Mouse (Mus musculus) neural tube, embryonic 14.5 days (tissue): ENCODE data around the gene Meis1. TPM values are rescaled to one million over a fixed set of nuclear protein-coding genes. Genes with fewer than 3 reads are reported as not detected.

Source experiments
- ATAC-seq: fragments of 200-750 bp; cut with Nextera tagmentation; 2 replicates; pipeline ENCODE4 v1.8.0; 2017; ENCODE audit warnings: low read depth, mild to moderate bottlenecking, moderate TSS enrichment, moderate library complexity
- H3K27ac ChIP-seq: fragments of 300-500 bp; sonication (generic); 2 replicates; pipeline ENCODE4 v1.5.1; 2014; ENCODE audit warnings: low read depth, mild to moderate bottlenecking, control low read depth, low read length, moderate library complexity, mixed read lengths
- H3K27me3 ChIP-seq: fragments of 300-500 bp; sonication (generic); 2 replicates; pipeline ENCODE4 v1.6.1; 2014; ENCODE audit warnings: low read length; ENCODE audit not compliant: control insufficient read depth, insufficient read depth
- H3K36me3 ChIP-seq: fragments of 300-500 bp; sonication (generic); 2 replicates; pipeline ENCODE4 v1.6.1; 2014; ENCODE audit warnings: low read length, mixed read lengths; ENCODE audit not compliant: control insufficient read depth, insufficient read depth
- H3K4me1 ChIP-seq: fragments of 300-500 bp; sonication (generic); 2 replicates; pipeline ENCODE4 v1.6.1; 2014; ENCODE audit warnings: low read length; ENCODE audit not compliant: control insufficient read depth, insufficient read depth
- H3K4me2 ChIP-seq: fragments of 300-500 bp; sonication (generic); 2 replicates; pipeline ENCODE4 v1.6.1; 2014; ENCODE audit warnings: mild to moderate bottlenecking, low read depth, low read length, control low read depth
- H3K4me3 ChIP-seq: fragments of 300-500 bp; sonication (generic); 2 replicates; pipeline ENCODE4 v1.5.1; 2014; ENCODE audit warnings: low read depth, low read length, control low read depth, mixed read lengths
- H3K9ac ChIP-seq: fragments of 300-500 bp; sonication (generic); replicated peaks from 2 replicates; pipeline ENCODE4 v1.6.1; 2014; ENCODE audit warnings: low read depth, mild to moderate bottlenecking, control low read depth, low read length, mixed read lengths
- H3K9me3 ChIP-seq: fragments of 300-500 bp; sonication (generic); 2 replicates; pipeline ENCODE4 v1.6.1; 2016; ENCODE audit warnings: low read length; ENCODE audit not compliant: control insufficient read depth
- WGBS: fragments of 180-500 bp; shearing (Covaris S2); extraction: QIAGEN DNeasy Blood & Tissue Kit; methylation state at CpG from one replicate; pipeline ENCODE4 v1.1.7; 2014; 5-methylcytosine and 5-hydroxymethylcytosine counted together
- polyA plus RNA-seq: library from polyadenylated mRNA; unstranded; fragments of >200 nt; fragmentation: Nextera tagmentation; extraction: Ambion mirVana; gene quantifications from 2 replicates; pipeline ENCODE4 v1.2.1, GENCODE M21; 2014

The Meis1 gene
- polyA plus RNA-seq, 1 experiment from 2014 or later = 170 TPM

GRCm38 (mm10) chr11:18870121-18870931 is 148.5 kb downstream of the Meis1 start:
- peak overlapping the region; percentile 93 for H3K27ac ChIP-seq

GRCm38 (mm10) chr11:18869429-18869969 is 149.3 kb downstream of the Meis1 start:
- 15% methylated on average over 6 of the region's 6 CpGs for WGBS
- H3K4me3 ChIP-seq = no peak overlapping the region
- H3K27me3 ChIP-seq = no peaks in the 10 kb centered on the region
- H3K36me3 ChIP-seq = no peaks in the 10 kb centered on the region
- no peaks in the 10 kb centered on the region for H3K9me3 ChIP-seq
- no peak overlapping the region for H3K4me2 ChIP-seq
- H3K4me1 ChIP-seq = peaks cover 14% of the 10 kb centered on the region; the same call in 1 of the 2 replicates
- H3K9ac ChIP-seq = no peak overlapping the region
- peak overlapping the region; percentile 93 for H3K27ac ChIP-seq
- no peak for ATAC-seq

More at GRCm38 (mm10) chr11:18870121-18870931, 148.5 kb downstream of the Meis1 start:
- Histone ChIP-seq H3K9ac (no peak overlapping the region), H3K4me1 (peaks cover 19% of the 10 kb centered on the region), H3K36me3 (no peaks in the 10 kb centered on the region), H3K9me3 (no peaks in the 10 kb centered on the region), H3K27me3 (no peaks in the 10 kb centered on the region), H3K4me3 (peak overlapping the region; percentile 39; the same call in 1 of the 2 replicates), H3K4me2 (peak overlapping the region; percentile 97)
- ATAC-seq = peak; percentile 12
- WGBS = 1% methylated on average over 25 of the region's 25 CpGs

- Histone ChIP-seq H3K9ac (no peak overlapping the region), H3K27ac (no peak overlapping the region), H3K4me2 (no peak overlapping the region), H3K36me3 (no peaks in the 10 kb centered on the region), H3K9me3 (no peaks in the 10 kb centered on the region), H3K4me1 (peaks cover 7% of the 10 kb centered on the region; the same call in 1 of the 2 replicates), H3K27me3 (no peaks in the 10 kb centered on the region), H3K4me3 (no peak overlapping the region)
- ATAC-seq = no peak
- 20% methylated on average over 2 of the region's 2 CpGs for WGBS
Observed at GRCm38 (mm10) chr11:18867665-18868064, 151.1 kb downstream of the Meis1 start.

GRCm38 (mm10) chr11:18866198-18866836 is 152.5 kb downstream of the Meis1 start:
- Histone ChIP-seq H3K9me3 (no peaks in the 10 kb centered on the region), H3K4me1 (peaks cover 7% of the 10 kb centered on the region; the same call in 1 of the 2 replicates), H3K27ac (no peak overlapping the region), H3K9ac (no peak overlapping the region), H3K4me2 (no peak overlapping the region), H3K27me3 (no peaks in the 10 kb centered on the region), H3K4me3 (no peak overlapping the region), H3K36me3 (no peaks in the 10 kb centered on the region)
- WGBS = 50% methylated on average over 6 of the region's 6 CpGs
- no peak for ATAC-seq

- H3K27me3 ChIP-seq = no peaks in the 10 kb centered on the region
- H3K36me3 ChIP-seq = no peaks in the 10 kb centered on the region
- H3K4me2 ChIP-seq = no peak overlapping the region
- H3K4me1 ChIP-seq = no peaks in the 10 kb centered on the region
- no peak for ATAC-seq
- no peak overlapping the region for H3K9ac ChIP-seq
- H3K4me3 ChIP-seq = no peak overlapping the region
- H3K27ac ChIP-seq = no peak overlapping the region
- 39% methylated on average over 4 of the region's 4 CpGs for whole genome bisulfite sequencing
- no peaks in the 10 kb centered on the region for H3K9me3 ChIP-seq
Observed at GRCm38 (mm10) chr11:18850772-18851171, 168.0 kb downstream of the Meis1 start.

- H3K9ac ChIP-seq = no peak overlapping the region
- no peak overlapping the region for H3K4me3 ChIP-seq
- no peak overlapping the region for H3K27ac ChIP-seq
- ATAC-seq = no peak
- WGBS = 88% methylated on average over 3 of the region's 3 CpGs
- no peaks in the 10 kb centered on the region for H3K9me3 ChIP-seq
- H3K4me1 ChIP-seq = no peaks in the 10 kb centered on the region
- H3K27me3 ChIP-seq = no peaks in the 10 kb centered on the region
- H3K4me2 ChIP-seq = no peak overlapping the region
- no peaks in the 10 kb centered on the region for H3K36me3 ChIP-seq
Observed at GRCm38 (mm10) chr11:18847650-18848049, 171.1 kb downstream of the Meis1 start.

- WGBS = 94% methylated on average over 4 of the region's 4 CpGs
- no peak overlapping the region for H3K4me3 ChIP-seq
- no peak for ATAC-seq
- H3K9ac ChIP-seq = no peak overlapping the region
- H3K9me3 ChIP-seq = no peaks in the 10 kb centered on the region
- H3K36me3 ChIP-seq = no peaks in the 10 kb centered on the region
- no peaks in the 10 kb centered on the region for H3K27me3 ChIP-seq
- H3K4me1 ChIP-seq = no peaks in the 10 kb centered on the region
- no peak overlapping the region for H3K27ac ChIP-seq
- no peak overlapping the region for H3K4me2 ChIP-seq
Observed at GRCm38 (mm10) chr11:18846472-18846871, 172.3 kb downstream of the Meis1 start.

- no peaks in the 10 kb centered on the region for H3K27me3 ChIP-seq
- WGBS = 95% methylated on average over 3 of the region's 3 CpGs
- H3K9me3 ChIP-seq = no peaks in the 10 kb centered on the region
- H3K36me3 ChIP-seq = no peaks in the 10 kb centered on the region
- no peak overlapping the region for H3K9ac ChIP-seq
- no peaks in the 10 kb centered on the region for H3K4me1 ChIP-seq
- H3K4me2 ChIP-seq = no peak overlapping the region
- no peak overlapping the region for H3K4me3 ChIP-seq
- H3K27ac ChIP-seq = no peak overlapping the region
- no peak for ATAC-seq
Observed at GRCm38 (mm10) chr11:18845900-18846299, 172.9 kb downstream of the Meis1 start.

- no peak overlapping the region for H3K4me2 ChIP-seq
- H3K4me3 ChIP-seq = no peak overlapping the region
- no peaks in the 10 kb centered on the region for H3K4me1 ChIP-seq
- no peaks in the 10 kb centered on the region for H3K9me3 ChIP-seq
- H3K27ac ChIP-seq = no peak overlapping the region
- no peaks in the 10 kb centered on the region for H3K36me3 ChIP-seq
- no peak for ATAC-seq
- no peak overlapping the region for H3K9ac ChIP-seq
- 93% methylated on average over 6 of the region's 6 CpGs for WGBS
- no peaks in the 10 kb centered on the region for H3K27me3 ChIP-seq
Observed at GRCm38 (mm10) chr11:18845466-18845865, 173.3 kb downstream of the Meis1 start.
